Mouse (Mus musculus) splenic B cell, adult 2 months (primary cell): ENCODE results near the gene Hoxc5.

Experiments used
- DNase-seq: peaks from one replicate; pipeline ENCODE4 v3.0.0-alpha.2; 2011; ENCODE audit warnings: low read depth, low spot score
- H3K27me3 ChIP-seq: 2 replicates; pipeline ENCODE4 v1.6.1; 2012; ENCODE audit warnings: mild to moderate bottlenecking, low read length, moderate library complexity, mixed read lengths; ENCODE audit not compliant: control insufficient read depth, poor library complexity, insufficient read depth, severe bottlenecking
- H3K36me3 ChIP-seq: 2 replicates; pipeline ENCODE4 v1.6.1; 2012; ENCODE audit warnings: mild to moderate bottlenecking, low read length, moderate library complexity, mixed read lengths; ENCODE audit not compliant: control insufficient read depth, poor library complexity, insufficient read depth, severe bottlenecking

Hoxc5 gene

DNA sequence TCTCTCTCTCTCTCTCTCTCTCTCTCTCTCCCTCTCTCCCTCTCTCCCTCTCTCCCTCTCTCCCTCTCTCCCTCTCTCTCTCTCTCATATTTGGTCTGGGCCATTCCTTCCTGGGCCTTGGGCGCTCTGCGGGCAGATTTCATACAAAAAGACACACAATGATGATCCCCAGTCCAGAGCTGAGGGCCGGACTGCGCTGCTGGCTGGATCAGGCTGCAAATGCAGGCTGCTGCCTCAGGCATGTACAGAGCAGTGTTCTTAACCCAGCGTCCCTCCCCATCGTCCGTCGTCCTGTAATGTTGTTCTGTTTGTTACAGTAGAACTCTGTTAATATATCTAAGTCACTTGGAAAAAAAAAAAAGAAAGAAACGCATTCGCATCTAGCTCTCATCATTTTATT lies 17.3 kb downstream of the Hoxc5 start:
- peaks cover 2% of the 10 kb centered on the region; the same call in 1 of the 2 replicates for H3K27me3 ChIP-seq
- no peaks in the 10 kb centered on the region for H3K36me3 ChIP-seq
- no peak for DNase-seq

DNA sequence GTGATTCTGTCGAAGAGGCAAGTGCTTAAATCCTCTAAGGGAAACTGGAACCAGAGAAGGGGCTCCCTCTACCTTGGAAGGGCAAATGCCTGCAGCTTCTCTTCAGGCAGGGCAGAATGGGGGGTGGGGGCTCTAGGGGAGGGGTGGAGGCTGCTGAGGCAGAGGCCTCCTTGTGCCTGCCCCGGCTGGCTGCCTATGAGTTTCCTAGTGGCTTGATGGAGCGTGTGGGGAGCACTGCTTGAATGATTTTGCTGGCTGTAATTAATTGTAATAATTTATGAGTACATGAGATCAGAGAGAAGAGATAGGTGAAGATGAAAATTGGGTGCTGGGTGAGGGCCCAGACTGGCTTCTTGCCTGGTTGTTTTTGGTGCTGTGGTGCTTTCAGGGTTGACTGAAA lies 17.7 kb downstream of the Hoxc5 start:
- Histone ChIP-seq H3K36me3 (no peaks in the 10 kb centered on the region), H3K27me3 (peaks cover 2% of the 10 kb centered on the region; the same call in 1 of the 2 replicates)
- no peak for DNase-seq

DNA sequence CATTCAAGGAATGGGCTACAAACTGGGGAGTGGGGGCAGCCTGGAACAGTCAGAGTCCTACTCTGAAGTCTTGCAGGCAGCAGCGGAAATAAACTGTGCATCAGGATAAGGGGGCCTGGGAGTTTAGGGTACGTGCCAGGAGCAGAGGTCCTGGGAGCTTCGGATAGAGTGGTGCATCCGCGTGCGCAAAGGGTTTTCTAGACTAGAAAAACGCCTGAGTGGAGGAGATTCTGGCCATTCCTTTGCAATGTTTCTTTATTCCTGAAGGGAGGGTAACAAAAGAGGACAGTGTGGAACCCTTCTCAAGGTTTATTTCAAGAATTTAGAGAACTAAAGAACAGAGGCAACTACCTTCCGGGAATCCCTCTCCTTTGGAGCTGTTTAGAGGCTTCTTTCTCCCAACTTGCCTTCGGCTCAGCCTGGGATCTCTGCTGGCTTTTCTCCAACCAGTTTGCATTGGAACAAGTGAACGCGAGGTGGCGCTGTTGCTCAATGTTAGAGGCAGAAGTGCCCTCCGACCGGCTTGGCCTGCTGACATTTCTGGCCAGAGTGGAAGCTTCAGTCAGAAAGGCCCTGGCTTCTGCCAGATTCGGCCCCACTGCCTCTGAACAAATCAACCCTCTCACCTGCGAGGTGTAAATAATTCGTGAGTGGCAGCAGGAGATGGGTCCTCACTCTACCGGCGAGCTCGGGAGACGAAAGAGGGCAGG lies 20.0 kb downstream of the Hoxc5 start:
- peaks cover 3% of the 10 kb centered on the region; the same call in 1 of the 2 replicates for H3K27me3 ChIP-seq
- DNase-seq, result peak; percentile 89
- H3K36me3 ChIP-seq, result no peaks in the 10 kb centered on the region

DNA sequence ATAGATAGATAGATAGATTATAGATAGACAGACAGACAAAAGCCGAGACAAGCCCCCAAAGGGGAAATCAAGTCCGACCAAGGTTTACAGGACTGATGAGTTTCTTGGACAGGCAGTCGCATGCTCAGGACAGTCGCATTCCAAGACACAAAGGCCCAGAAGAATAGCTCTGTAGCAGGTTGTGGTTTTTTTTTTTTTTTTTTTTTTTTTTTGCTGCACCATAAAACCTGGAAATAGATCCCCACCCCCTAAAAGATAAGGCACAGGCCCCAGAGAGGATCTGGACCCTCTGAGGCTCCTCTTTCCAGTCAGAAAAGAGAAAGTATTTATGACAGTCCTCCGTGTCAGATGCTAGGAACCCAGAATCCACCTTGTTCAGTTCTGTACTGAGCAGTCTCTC lies 20.8 kb downstream of the Hoxc5 start:
- no peak for DNase-seq
- Histone ChIP-seq H3K36me3 (no peaks in the 10 kb centered on the region), H3K27me3 (peaks cover 3% of the 10 kb centered on the region; the same call in 1 of the 2 replicates)

DNA sequence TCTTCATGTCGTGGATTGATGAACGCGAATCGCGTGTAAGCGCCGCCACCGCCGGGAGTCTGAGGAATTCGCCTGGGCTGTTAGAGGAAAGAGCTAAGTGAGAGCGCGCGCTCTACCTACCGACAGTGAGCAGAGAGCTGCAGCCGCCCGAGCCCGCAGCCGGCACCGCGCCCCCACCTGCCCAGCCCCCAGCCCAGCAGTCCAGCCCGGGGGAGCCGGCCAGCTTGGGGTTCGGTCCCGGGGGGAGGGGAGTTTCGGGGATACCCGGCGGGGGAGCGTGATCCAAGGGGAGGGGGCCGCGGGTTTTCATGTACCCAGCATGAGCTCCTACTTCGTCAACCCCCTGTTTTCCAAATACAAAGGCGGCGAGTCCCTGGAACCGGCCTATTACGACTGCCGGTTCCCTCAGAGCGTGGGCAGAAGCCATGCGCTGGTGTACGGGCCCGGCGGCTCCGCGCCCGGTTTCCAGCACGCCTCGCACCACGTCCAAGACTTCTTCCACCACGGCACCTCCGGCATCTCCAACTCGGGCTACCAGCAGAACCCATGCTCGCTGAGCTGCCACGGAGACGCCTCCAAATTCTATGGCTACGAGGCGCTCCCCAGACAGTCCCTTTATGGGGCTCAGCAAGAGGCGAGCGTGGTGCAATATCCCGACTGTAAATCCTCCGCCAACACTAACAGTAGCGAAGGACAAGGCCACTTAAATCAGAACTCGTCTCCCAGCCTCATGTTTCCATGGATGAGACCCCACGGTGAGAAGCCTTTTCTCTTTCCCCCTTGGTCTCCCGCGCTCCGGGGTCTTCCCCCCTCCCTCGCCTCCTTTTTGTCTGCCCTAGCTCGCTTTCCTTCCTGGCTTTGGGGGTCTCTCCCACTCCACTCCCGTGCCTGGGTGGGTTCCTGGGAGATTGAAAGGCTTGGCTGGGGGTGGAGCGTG lies 23.5 kb downstream of the Hoxc5 start, which contains the start of gene Hoxc8:
Gene Hoxc8, plus strand, starts transcription at position 147 of the 937 bp plus-strand sequence.
- H3K27me3 ChIP-seq, result peaks cover 3% of the 10 kb centered on the region; the same call in 1 of the 2 replicates
- H3K36me3 ChIP-seq, result no peaks in the 10 kb centered on the region
- no peak for DNase-seq

DNA sequence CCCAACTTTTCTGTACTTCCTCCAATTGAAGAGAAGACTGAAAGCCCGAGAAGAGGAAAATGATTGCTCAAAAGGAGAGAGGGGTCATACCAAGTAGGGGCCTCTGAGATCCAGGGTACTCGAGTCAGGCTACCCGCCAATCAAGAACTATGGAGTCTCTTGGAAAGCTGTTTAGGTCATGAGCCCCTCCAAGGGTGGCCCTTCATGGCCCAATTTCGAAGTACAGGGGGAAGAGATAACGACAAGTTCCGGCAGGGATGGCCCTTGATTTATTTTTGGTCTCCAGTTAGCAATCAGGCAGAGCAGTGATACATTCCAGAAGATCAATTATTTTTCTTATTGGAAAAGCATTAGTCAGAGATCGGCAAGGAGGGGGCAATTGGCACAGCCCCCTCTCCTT lies 24.5 kb downstream of the Hoxc5 start:
- H3K27me3 ChIP-seq, result peaks cover 6% of the 10 kb centered on the region
- no peaks in the 10 kb centered on the region for H3K36me3 ChIP-seq
- DNase-seq, result no peak

DNA sequence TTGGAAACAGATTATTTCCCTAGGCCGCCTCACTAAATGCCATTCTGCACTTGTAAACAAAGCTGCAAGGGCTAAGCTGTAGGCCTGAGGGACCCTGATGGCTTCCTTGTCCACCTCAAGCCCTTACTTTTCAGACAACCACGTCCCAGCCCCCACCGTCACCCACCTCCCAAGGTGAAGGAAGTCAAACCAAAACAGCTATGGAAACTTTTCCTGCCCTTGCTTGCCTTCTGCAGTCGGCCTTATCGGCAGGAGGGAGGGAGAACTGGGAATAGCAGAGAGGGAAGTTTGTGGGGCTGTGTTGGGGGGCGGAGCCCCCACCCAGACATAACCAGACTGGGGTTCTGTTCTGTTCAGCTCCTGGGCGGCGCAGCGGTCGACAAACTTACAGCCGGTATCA lies 25.0 kb downstream of the Hoxc5 start:
- H3K36me3 ChIP-seq, result no peaks in the 10 kb centered on the region
- no peak for DNase-seq
- H3K27me3 ChIP-seq, result peaks cover 6% of the 10 kb centered on the region

DNA sequence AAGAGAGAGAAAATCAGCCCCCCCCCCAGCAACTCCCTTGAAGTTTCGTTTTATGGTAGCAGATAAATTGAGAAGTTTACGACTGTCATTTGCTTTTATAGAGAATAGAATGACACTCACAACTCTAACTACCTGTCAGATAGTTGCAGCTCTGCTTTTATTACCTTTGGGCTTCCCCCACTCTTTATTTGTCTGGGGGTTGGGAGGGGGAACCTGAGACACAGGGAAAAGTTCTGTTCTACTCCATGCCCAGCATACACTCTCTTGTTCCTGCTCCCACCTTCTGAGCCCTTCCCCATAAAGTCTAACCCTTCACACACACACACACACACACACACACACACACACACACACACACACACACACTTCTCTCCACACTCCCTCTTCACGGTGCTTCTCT lies 25.6 kb downstream of the Hoxc5 start:
- Histone ChIP-seq H3K36me3 (no peaks in the 10 kb centered on the region), H3K27me3 (peaks cover 6% of the 10 kb centered on the region)
- DNase-seq, result no peak

DNA sequence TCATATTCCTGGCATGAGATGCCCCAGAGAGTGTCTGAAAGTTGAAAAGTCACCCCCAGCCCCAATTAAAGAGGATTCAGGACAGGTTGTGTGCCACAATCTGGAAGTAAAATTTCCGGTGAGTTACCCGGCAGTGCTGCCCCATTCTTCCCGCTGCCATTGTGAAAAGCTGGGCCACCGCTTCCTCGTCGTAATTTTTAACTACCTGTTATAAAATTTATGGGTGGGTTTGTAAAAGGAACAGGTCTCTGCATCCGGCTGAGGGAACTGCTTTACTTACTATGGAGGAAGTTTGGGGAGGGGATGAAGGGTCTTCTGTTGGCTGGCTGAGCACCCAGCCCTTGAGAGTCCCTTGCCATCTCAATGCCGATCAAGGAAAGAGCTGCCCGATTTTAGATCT lies 29.3 kb downstream of the Hoxc5 start:
- Histone ChIP-seq H3K27me3 (peaks cover 3% of the 10 kb centered on the region), H3K36me3 (no peaks in the 10 kb centered on the region)
- no peak for DNase-seq

DNA sequence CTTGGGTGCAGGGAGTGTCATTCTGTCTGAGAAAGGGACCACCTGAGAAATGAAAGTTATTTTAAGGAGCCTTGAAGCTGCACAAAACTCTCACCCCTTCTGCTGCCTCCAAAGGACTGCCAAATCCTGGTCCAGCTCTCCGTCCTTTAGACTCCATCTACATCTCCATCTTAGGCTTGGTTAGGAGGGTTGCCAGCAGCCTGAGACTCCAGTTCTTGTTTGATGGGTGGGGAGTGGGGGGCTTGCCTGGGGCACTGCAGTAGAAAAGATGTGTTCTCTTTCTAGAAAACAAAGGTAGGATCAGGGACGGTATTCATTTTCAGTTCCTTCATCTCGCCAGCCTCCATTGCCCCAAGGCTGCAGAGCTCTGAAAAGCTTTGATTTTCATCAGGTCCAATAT lies 30.2 kb downstream of the Hoxc5 start:
- DNase-seq, result no peak
- peaks cover 3% of the 10 kb centered on the region for H3K27me3 ChIP-seq

DNA sequence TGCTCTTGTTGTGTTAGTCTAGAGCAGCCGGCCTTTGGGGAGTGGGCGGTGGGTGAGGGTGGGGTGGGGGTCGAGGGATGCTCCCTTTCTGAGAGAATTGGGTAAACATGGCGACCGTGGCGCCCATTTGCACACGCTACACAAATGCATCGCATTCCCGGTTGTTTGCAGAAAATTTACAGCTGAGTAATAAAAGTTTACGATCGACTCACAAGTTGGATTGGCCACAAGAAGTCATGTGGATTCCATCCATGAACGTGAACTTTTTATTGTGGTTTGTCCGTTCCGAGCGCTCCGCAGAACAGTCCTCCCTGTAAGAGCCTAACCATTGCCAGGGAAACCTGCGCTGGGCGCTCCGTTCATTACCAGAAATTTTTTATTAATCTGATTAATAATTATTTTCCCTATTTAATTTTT lies 30.7 kb downstream of the Hoxc5 start, which contains the start of gene Hoxc6:
Gene Hoxc6, plus strand, starts transcription at position 319 of the 417 bp plus-strand sequence.
- no peaks in the 10 kb centered on the region for H3K36me3 ChIP-seq
- no peak for DNase-seq
- peaks cover 3% of the 10 kb centered on the region for H3K27me3 ChIP-seq

More for the DNA sequence above, 30.2 kb downstream of the Hoxc5 start:
- no peaks in the 10 kb centered on the region for H3K36me3 ChIP-seq

DNA sequence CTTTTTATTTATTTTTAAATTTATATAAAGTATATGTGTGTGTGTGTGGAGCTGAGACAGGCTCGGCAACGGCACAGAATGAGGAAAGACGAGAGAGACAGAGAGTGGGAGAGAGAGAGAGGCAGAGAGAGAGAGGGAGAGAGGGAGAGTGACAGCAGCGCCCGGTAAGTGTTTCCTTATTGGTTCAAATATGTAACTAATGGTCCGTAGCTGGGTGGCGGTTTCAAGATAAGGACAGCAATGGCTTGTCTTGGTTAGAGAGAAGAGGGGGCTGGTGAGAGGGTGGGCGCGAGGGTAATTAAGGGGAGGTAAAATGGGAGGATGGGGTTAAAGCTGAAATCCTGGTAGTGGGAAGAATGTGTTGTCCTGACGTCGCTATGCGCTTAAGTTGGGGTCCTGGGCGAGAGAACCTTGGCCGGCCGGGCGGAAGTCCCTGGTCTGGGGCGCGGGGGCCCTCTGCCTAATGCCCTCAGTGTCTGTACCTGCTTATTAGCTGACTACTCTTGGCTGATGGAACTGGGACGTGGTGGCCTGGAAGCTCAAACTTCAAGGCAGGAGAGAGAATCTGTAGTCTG lies 31.5 kb downstream of the Hoxc5 start:
- peaks cover 3% of the 10 kb centered on the region for H3K27me3 ChIP-seq
- no peak for DNase-seq
- H3K36me3 ChIP-seq, result no peaks in the 10 kb centered on the region

DNA sequence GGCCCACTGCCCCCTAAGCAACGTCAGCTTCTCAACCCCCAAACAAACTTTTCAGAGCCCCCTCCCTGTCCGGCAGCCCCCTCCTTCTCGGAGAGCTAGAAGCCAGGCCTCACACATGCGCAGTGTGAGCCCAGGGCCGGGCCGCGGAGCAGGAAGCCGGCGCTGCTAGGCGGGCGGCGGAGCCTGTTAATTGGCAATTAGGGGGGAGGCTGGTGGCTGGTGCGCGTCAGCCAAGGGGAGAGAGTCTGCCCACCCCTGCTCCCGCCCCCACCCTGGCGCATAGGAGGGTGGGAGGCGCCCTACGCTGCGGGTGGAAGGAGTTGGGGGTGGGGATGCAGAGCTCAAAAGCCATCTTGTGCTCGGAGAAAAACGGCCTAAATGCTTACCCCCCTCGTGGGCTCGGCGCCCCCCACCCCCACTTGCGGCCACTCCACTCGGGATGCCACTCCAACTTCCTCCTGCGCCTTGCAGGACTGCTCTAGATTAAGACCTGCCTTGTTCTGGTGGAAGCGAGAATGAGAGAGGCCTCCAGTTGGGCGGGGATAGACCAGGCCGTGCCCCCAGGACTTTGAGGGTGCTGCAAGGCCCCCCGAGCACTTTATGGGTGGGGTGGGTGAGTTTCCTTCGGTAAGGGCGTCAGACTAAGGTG lies 32.1 kb downstream of the Hoxc5 start:
- DNase-seq, result peak; percentile 55
- H3K27me3 ChIP-seq, result peaks cover 3% of the 10 kb centered on the region
- H3K36me3 ChIP-seq, result no peaks in the 10 kb centered on the region

DNA sequence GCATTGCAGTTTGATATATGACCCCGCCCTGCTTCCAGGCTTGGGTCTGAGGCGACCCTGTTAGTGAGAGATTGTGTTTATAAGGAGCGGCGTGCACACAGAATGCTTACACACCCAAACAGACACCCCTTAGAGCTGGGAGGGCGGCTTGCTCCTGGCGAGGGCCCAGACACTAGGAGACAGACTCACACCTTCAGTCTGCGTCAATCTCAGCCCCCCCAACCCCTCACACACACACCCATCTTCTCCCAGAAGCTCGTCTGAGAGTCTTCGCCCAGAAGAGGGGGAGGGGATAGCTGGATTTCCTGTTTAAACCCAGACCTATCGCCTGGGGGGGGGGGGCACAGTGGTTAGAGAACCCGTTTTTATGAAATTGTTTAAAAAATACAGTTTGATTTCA lies 32.7 kb downstream of the Hoxc5 start:
- Histone ChIP-seq H3K27me3 (peaks cover 3% of the 10 kb centered on the region), H3K36me3 (no peaks in the 10 kb centered on the region)
- no peak for DNase-seq
